Mouse (Mus musculus) retina, embryonic 14.5 days (tissue): ENCODE measurements at regions not wholly inside any gene's neighbourhood (a gene's known extent, or its start where the extent isn't known, plus 50 kb on each side); places are given as distances from the start of the nearest gene placed in this dataset.

Source experiments
- DNase-seq: peaks from one replicate; pipeline ENCODE4 v3.0.0-alpha.2; 2015; ENCODE audit warnings: low spot score

DNA sequence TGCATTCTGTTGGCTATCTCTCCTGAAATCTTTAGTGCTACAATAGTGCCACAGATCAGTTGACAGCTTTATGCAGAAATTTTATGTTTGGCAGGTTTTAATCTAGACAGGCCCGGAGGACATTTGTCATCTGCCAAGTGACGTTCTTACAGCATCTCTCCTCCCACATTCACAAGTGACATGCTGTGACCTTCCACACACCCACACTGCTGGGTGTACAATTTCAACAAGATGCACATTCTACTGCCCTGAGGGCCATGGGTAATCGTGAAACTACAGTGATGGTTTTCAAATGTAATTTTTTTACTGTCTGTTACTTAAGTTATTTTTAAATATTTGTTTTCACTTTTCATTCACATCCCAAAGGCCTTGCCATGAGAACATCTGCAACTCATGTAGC lies 639.2 kb upstream of the Gm11114 start:
- DNase-seq: no peak

DNA sequence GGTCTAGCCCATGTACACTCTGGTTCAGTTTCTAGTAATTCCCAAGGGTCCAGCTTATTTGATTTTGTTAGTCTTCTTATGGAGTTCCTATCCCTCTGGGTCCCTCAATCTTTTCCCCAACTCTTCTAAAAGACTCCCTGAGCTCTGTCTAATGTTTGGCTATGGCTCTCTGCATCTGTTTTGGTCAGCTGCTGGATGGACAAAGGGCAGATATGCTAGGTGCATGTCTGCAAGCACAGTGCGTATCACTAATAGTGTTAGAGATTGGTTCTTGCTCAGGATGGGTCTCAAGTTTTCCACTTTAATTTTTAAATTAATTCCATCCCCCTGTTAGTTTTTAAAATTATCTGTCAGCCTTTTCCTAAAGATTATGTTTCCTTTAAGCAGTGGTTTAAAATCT lies 634.2 kb upstream of the Gm11114 start:
- DNase-seq: no peak

- DNase-seq: no peak
These were observed 593.9 kb upstream of the Gm11114 start for GRCm38 (mm10) chr9:84718615-84719191.

DNA sequence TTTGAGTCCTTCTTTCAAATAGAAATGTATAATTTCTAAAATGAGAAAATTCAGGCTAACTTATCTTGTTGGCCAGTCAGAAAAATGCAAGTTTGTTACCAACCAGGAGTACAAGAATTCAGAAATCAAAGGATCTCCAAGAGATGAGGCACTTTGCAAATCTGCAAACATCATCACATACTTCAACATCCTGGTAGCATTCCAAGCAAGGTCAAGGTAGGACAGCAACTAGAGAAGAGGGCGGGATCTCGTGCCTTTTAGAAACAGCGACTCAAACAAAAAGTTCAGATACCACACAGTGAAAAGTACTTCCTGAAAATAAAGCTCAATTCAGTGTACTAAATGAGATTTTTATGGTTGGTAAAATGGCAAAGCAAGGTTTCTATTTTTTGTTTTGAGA lies 593.2 kb upstream of the Gm11114 start:
- no peak for DNase-seq

DNA sequence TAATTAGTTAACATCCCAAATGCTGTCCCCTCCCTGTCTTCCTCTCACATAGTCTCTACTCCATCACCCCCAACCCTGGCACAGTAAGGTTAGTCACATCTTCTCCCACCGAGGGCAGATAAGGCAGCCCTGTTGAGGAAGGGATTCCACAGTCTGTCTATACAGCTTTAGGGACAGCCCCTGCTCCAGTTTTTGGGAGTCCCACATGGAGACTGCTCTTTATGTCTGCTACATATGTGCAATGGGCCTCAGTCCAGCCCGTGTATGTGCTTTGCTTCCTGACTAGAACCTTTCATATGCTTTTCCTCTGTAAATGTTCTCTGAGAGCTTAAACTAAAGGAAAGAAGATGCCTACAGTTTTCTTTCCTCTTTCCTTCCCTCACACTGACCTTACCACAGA lies 592.1 kb upstream of the Gm11114 start:
- no peak for DNase-seq

DNA sequence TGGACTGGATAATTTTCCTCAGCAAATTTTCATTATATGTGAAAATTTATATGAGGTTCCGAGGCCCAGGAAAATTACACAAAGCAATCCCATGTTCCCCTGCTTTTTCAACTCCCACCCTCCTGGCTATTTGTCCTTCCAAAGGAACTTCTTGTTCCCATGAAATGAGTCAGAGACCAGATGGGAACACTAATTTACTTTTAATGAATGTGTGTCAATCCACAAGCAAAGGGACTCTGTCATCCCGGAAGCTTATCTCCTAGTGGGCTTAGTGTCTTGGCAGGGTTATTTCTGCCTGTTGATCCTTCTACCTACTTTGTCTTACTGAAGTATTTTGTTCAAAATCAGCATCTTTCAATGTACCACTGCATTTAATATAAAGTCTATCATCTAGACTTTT lies 573.3 kb upstream of the Gm11114 start:
- peak; percentile 8 for DNase-seq

- DNase-seq: no peak
These were observed 572.2 kb upstream of the Gm11114 start for GRCm38 (mm10) chr9:84740336-84740735.

DNA sequence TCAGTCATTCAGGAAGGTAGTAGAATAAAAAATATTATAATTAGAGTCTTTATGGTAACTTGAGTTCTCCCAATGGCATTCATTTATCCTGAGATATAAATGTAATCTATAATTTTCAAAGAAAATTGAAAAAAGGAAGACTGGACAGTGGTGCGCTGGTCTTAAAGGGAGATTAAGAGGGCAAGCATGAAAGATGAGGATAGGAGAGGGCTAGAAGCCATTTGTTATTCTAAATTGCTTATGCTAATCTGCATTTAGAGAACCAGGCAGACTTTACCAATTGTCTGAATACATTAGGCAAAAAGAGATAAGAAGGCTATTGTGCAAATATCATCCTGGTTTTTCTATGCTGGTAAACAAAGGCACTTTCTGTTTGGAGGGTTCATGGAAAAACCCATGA lies 558.2 kb upstream of the Gm11114 start:
- no peak for DNase-seq

DNA sequence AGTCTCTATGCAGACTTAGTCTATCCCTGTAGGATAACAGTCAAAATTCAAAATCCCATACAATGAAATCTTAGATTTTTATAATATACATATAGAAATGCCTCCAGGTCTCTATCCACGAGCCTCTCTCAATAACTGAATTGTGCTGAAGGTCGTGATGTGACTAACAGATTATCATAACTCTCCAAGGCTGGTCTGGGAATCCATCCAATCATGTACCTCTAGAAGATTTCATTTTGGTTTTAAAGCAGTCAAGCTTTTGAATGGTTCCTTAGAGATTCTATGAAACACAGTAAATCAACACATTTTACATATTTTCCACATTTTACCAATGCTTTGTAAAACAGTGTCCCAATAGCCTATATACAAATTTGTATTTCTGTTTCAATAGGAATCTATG lies 557.7 kb upstream of the Gm11114 start:
- DNase-seq: no peak

GRCm38 (mm10) chr9:84774348-84774747 lies 538.2 kb upstream of the Gm11114 start:
- no peak for DNase-seq

DNA sequence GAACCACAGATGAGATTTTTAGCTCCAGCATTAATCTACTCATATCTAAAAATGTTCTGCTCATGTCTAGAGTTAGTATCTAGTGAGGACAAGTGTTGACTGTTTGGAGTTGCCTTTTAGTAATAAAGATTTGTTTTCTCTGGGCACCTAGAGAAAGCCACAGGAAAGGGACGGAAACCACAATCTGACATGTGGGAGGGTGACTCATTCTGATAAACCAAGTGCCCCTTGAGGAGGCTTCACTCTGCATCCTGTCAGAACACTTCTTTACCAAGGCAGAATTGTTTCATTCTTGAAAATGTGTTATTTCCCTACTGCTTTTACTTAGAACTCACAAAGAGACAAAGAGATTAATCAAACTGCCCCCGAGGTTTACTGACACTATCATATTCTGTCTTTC lies 537.4 kb upstream of the Gm11114 start:
- DNase-seq: no peak

DNA sequence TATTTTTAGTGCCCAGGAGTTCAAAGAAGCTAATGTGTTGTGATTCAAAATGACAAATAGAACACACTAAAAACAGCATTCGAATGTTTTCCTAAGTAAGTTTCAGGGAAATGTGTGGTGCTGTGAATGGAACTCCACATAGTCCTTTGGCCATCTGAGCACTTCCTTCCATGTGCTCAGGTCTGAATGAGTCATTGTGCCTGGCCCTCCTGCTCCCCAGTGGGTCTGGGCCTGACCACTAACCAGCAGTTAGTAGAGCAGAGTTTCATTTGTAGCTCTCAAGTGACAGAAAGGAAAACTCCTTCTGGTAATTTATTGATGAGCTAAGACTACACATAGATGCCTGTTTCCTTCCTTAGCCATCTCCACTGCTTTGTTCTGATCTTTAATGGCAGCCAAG lies 533.4 kb upstream of the Gm11114 start:
- DNase-seq: no peak

DNA sequence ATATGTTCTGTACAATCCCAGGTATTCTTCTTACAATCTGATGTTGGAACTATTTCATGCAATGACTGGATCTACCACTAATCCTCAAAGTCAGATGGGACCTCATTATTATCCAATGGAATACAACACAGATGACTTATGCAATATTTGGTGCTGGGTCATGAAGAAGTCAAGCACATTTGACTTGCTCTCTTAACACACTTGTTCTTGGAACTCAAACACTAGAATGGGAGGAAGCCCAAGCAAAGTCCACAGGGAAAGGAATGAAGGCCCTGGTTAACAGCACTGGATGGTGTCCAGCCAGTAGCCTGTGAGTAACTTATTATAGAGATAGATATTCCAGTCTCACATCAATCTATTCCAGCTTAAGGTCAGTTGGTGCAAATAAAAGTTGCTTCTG lies 486.8 kb upstream of the Gm11114 start:
- no peak for DNase-seq

GRCm38 (mm10) chr9:84828934-84829333 lies 483.6 kb upstream of the Gm11114 start:
- DNase-seq: no peak

GRCm38 (mm10) chr9:84830639-84831038 lies 481.9 kb upstream of the Gm11114 start:
- no peak for DNase-seq

DNA sequence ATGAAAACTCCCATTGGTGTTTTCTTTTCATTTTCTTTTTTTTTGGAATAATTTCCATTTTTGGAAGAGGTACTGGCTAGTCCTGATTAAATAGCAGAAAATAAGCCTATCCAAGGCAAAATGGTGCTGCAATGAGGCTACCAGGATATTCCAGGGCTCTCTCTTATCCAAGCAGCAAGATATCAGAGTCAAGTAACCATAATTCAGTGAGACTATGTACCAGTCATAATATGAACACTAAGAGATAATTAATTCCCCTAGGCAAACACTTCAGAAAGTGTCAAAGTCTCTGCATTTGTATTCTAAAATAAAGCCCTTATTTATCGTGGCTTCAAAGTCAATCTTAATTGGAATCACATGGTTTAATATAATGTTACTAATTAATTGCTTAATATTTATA lies 475.1 kb upstream of the Gm11114 start:
- DNase-seq: no peak

DNA sequence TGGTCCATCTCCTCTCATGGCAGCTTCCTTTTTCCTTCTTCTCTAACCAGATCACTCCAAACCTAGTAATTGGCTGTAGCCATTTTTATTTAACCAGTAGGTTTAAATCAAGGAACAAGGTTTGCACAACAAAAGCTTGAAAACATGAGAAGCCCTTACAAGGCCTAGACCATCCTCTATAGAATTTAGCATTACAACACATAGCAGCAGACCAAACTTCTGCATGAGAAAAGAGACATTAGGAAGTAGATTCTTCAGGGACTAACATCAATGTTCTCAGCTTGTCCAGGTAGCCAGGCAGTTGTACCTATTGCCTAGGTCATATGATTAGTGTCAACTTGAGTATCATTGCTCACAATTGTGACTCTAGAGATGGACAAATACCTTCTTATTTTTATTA lies 468.6 kb upstream of the Gm11114 start:
- no peak for DNase-seq

DNA sequence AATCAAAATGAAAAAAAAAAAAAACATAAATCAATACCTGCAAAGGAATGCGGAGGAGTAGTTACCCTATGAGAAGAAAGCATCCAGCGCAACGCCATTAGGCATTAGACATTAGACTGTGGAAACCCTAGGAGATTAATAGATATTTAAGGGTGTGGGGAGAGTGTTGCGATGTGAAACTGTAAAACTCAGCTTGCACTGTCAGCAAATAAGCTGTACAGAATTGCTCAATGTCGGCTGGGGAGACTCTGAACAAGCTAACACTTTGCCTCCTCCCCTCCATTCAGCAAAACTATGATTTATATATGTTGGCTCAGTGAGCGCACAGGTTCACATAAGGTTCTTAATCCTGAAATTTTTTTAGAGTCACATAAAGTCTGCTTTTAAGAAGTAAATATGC lies 451.0 kb upstream of the Gm11114 start:
- no peak for DNase-seq

DNA sequence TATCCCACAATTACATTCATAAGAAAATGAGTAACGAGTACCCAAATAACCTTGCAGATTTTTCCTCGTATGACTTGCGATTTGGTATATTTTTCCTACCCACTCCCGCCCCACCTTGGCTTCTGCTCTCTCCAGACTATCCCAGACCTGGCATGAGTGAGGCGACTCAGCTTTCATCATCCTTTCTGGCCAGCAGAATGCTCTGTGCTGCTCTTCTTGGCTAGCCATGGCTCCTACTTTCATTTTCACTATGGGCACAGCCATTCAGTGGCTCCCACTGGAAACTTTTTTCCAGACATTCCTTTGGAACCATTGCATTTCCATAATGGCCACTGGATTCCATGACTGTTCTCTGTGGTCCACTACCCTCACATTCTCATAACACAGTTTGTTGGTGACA lies 449.1 kb upstream of the Gm11114 start:
- DNase-seq: no peak

GRCm38 (mm10) chr9:84894148-84894547 lies 418.4 kb upstream of the Gm11114 start:
- no peak for DNase-seq

- DNase-seq: peak; percentile 15
These were observed 416.5 kb upstream of the Gm11114 start for GRCm38 (mm10) chr9:84896073-84896472.

GRCm38 (mm10) chr9:84900643-84901042 lies 411.9 kb upstream of the Gm11114 start:
- no peak for DNase-seq

GRCm38 (mm10) chr9:84906244-84906643 lies 406.3 kb upstream of the Gm11114 start:
- no peak for DNase-seq

- DNase-seq: no peak
These were observed 399.3 kb upstream of the Gm11114 start for GRCm38 (mm10) chr9:84913321-84913720.

- no peak for DNase-seq
These were observed 390.3 kb upstream of the Gm11114 start for GRCm38 (mm10) chr9:84922306-84922705.
